ENCODE assay signal across 9 mouse cellular contexts in the genomic region with DNA sequence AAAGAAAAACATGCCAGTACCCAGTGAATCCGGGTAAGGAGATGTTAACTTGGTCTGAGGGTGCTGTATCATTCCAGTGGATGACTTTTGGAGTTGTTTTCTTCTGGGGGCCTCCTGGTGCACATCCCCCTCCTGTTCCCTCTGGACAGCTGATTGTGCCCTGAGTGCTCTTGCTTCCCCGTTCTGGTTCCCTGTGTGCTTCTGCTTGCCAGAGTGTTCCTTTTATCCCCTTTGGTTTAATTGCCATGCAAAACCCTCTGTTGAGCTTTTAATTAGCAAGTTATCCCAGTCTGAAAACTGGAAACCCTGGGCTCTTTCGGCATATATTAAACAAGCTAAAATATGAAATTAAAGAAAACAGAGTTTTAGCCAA.
DNase-seq lines count a peak whose midpoint lies in the region; ATAC-seq and TF ChIP-seq lines count a peak whose summit lies in the region.
"Had no signal": no experiment of that assay in that cellular context is flagged by ENCODE, and none has a peak within 500 bp of the region (broad histone marks: within the 10 kb centered on the region; RNA-seq: fewer than 3 reads in every experiment).

No protein-coding gene starts in this region.

- no peaks in the 10 kb centered on the region for H3K36me3 ChIP-seq in heart, embryonic 12.5 days
- no peaks in the 10 kb centered on the region for H3K36me3 ChIP-seq in limb, embryonic 14.5 days (ENCODE audit: control insufficient read depth, insufficient read depth, low read length)
- H3K36me3 ChIP-seq in hindbrain, embryonic 13.5 days: no peaks in the 10 kb centered on the region

- H3K4me3 ChIP-seq in bone marrow macrophage, adult 2 months (ENCODE audit: insufficient read depth, low read length): no peak overlapping the region
- H3K4me3 ChIP-seq in heart, embryonic 12.5 days: no peak overlapping the region
- no peak overlapping the region for H3K4me3 ChIP-seq in limb, embryonic 14.5 days (replicated peaks; ENCODE audit: low read length)
- no peak overlapping the region for H3K4me3 ChIP-seq in cerebellum, adult 2 months (replicated peaks; ENCODE audit: insufficient read depth, low read depth, low read length)
- no peak overlapping the region for H3K4me3 ChIP-seq in hindbrain, embryonic 13.5 days

- 23% methylated on average over 3 of the region's 3 CpGs for WGBS in heart, embryonic 12.5 days
- WGBS in limb, embryonic 14.5 days: 31% methylated on average over 3 of the region's 3 CpGs
- 46% methylated on average over 3 of the region's 3 CpGs for WGBS in cerebellum, adult 2 months
- 64% methylated on average over 3 of the region's 3 CpGs for WGBS in hindbrain, embryonic 13.5 days

- TF ChIP-seq POLR2A in bone marrow macrophage, adult 2 months (IDR thresholded peaks at IDR 0.05; ENCODE audit: borderline replicate concordance, low read depth, low read length): no peak
- no peak for TF ChIP-seq POLR2A in limb, embryonic 14.5 days (IDR thresholded peaks at IDR 0.05; ENCODE audit: borderline replicate concordance, extremely low read depth, insufficient read depth, insufficient read length)
- TF ChIP-seq POLR2A in cerebellum, adult 2 months (IDR thresholded peaks at IDR 0.05; ENCODE audit: borderline replicate concordance, insufficient read depth, low read length): no peak

- H3K27ac ChIP-seq in bone marrow macrophage, adult 2 months (ENCODE audit: insufficient read depth, low read depth, low read length): peak overlapping the region; percentile 94
- peak overlapping the region; percentile 74 for H3K27ac ChIP-seq in heart, embryonic 12.5 days (ENCODE audit: poor library complexity, severe bottlenecking)
- peak overlapping the region; percentile 33; the same call in 1 of the 2 replicates for H3K27ac ChIP-seq in limb, embryonic 14.5 days (replicated peaks; ENCODE audit: low read depth, low read length)
- H3K27ac ChIP-seq in cerebellum, adult 2 months (ENCODE audit: insufficient read depth, low read length): no peak overlapping the region
- no peak overlapping the region for H3K27ac ChIP-seq in hindbrain, embryonic 13.5 days

- TF ChIP-seq CTCF in bone marrow macrophage, adult 2 months (IDR thresholded peaks at IDR 0.05; ENCODE audit: low read depth, low read length): no peak
- TF ChIP-seq CTCF in cerebellum, adult 2 months (IDR thresholded peaks at IDR 0.05; ENCODE audit: borderline replicate concordance, insufficient read depth, low read depth, low read length): no peak

- peak overlapping the region; percentile 51 for H3K4me2 ChIP-seq in heart, embryonic 12.5 days
- H3K4me2 ChIP-seq in limb, embryonic 14.5 days (replicated peaks; ENCODE audit: low read depth, low read length, severe bottlenecking): no peak overlapping the region
- H3K4me2 ChIP-seq in hindbrain, embryonic 13.5 days: no peak overlapping the region

- no peaks in the 10 kb centered on the region for H3K9me3 ChIP-seq in heart, embryonic 12.5 days (replicated peaks)
- no peaks in the 10 kb centered on the region for H3K9me3 ChIP-seq in limb, embryonic 14.5 days (ENCODE audit: control insufficient read depth, low read length)
- no peaks in the 10 kb centered on the region for H3K9me3 ChIP-seq in hindbrain, embryonic 13.5 days

- H3K27me3 ChIP-seq in heart, embryonic 12.5 days (replicated peaks): no peaks in the 10 kb centered on the region
- no peaks in the 10 kb centered on the region for H3K27me3 ChIP-seq in limb, embryonic 14.5 days (ENCODE audit: control insufficient read depth, insufficient read depth, low read length)
- no peaks in the 10 kb centered on the region for H3K27me3 ChIP-seq in cerebellum, adult 2 months (ENCODE audit: control insufficient read depth, insufficient read depth, low read length)
- H3K27me3 ChIP-seq in hindbrain, embryonic 13.5 days: no peaks in the 10 kb centered on the region

- ATAC-seq in heart, embryonic 12.5 days (ENCODE audit: insufficient number of reproducible peaks, low FRiP score): peak; percentile 70; the same call in 1 of the 2 replicates
- ATAC-seq in limb, embryonic 14.5 days (ENCODE audit: low FRiP score, low read depth): peak; percentile 47; the same call in 1 of the 2 replicates
- no peak for ATAC-seq in hindbrain, embryonic 13.5 days (ENCODE audit: low FRiP score)

- DNase-seq in kidney, adult 18-20 months: peak; percentile 11
- DNase-seq in kidney, adult 9 months: no peak
- DNase-seq in limb, embryonic 14.5 days (ENCODE audit: low spot score): no peak
- no peak for DNase-seq in thymus, postnatal 36 days
- no peak for DNase-seq in cerebellum, adult 2 months
- DNase-seq: right cerebral cortex, postnatal 25 days had no signal

- H3K9ac ChIP-seq in heart, embryonic 12.5 days: no peak overlapping the region
- no peak overlapping the region for H3K9ac ChIP-seq in limb, embryonic 14.5 days (ENCODE audit: low read depth, low read length, severe bottlenecking)
- no peak overlapping the region for H3K9ac ChIP-seq in hindbrain, embryonic 13.5 days

- H3K4me1 ChIP-seq in bone marrow macrophage, adult 2 months (ENCODE audit: control insufficient read depth, insufficient read depth, low read length): peaks cover 12% of the 10 kb centered on the region
- peaks cover 30% of the 10 kb centered on the region for H3K4me1 ChIP-seq in heart, embryonic 12.5 days (replicated peaks)
- H3K4me1 ChIP-seq in limb, embryonic 14.5 days (ENCODE audit: control insufficient read depth, insufficient read depth, low read length): peaks cover 11% of the 10 kb centered on the region
- H3K4me1 ChIP-seq in cerebellum, adult 2 months (ENCODE audit: control insufficient read depth, insufficient read depth, low read length): no peaks in the 10 kb centered on the region
- H3K4me1 ChIP-seq in hindbrain, embryonic 13.5 days (replicated peaks): no peaks in the 10 kb centered on the region

Comparison
In these comparisons a context has a peak if more than half of its experiments do, and no peak if none do; other contexts are left out.
1. H3K27ac ChIP-seq: peak in bone marrow macrophage, adult 2 months (single experiment), heart, embryonic 12.5 days (single experiment) and limb, embryonic 14.5 days (single experiment); none in cerebellum, adult 2 months (single experiment) and hindbrain, embryonic 13.5 days (single experiment).